Mouse (Mus musculus) myocyte (in vitro differentiated cells): ENCODE data around the gene Hsf2bp.

Source experiments
- MAX ChIP-seq: IDR thresholded peaks from one replicate; pipeline ENCODE4 v1.6.1; 2011; ENCODE audit warnings: low read depth, mild to moderate bottlenecking, control low read depth
- MYOD1 ChIP-seq, 3 experiments: IDR thresholded peaks; one replicate each; pipeline ENCODE4 v1.6.1; 2011; ENCODE audit warnings: control low read depth in 2 of 3, low read depth in 2 of 3, mild to moderate bottlenecking in 2 of 3, moderate library complexity in 1 of 3; ENCODE audit not compliant: insufficient read length in 2 of 3, control insufficient read depth in 1 of 3
- POLR2A ChIP-seq: IDR thresholded peaks from one replicate; pipeline ENCODE4 v1.6.1; 2011; ENCODE audit warnings: low read depth, mild to moderate bottlenecking, control low read depth, moderate library complexity; ENCODE audit not compliant: insufficient read length
- POLR2AphosphoS2 ChIP-seq: IDR thresholded peaks from one replicate; pipeline ENCODE4 v1.6.1; 2011; ENCODE audit warnings: low read depth, control low read depth; ENCODE audit not compliant: insufficient read length
- REST ChIP-seq: IDR thresholded peaks from one replicate; pipeline ENCODE4 v1.6.1; 2011; ENCODE audit warnings: mild to moderate bottlenecking, control low read depth, moderate library complexity; ENCODE audit not compliant: insufficient read depth, insufficient read length

GRCm38 (mm10) chr17:32024671-32025073 lies 11.5 kb downstream of the Hsf2bp start:
- TF ChIP-seq MAX (no peak), POLR2A (no peak), REST (no peak), MYOD1 (IDR thresholded peaks at IDR 0.05; ENCODE audit: control insufficient read depth in 1 of 3, insufficient read length in 2 of 3, low read depth in 2 of 3) (no peak), POLR2AphosphoS2 (no peak)
